Mouse (Mus musculus): Measurements from ENCODE around the gene Tmco1.

- TF ChIP-seq POLR2A (IDR thresholded peaks at IDR 0.05; ENCODE audit: borderline replicate concordance, extremely low read depth, low read depth, low read length) (no peak), CTCF (IDR thresholded peaks at IDR 0.05; ENCODE audit: insufficient read depth, low read length) (no peak)
These were observed 23.8 kb upstream of the Tmco1 start for GRCm38 (mm10) chr1:167284258-167284836.
